Mouse (Mus musculus) right cerebral cortex, postnatal 10 days (tissue): ENCODE measurements around the gene Pcsk5.

ENCODE experiments used
- DNase-seq, 2 experiments: peaks; one replicate each; pipeline ENCODE4 v3.0.0; 2021; ENCODE audit warnings: low spot score in 2 of 2

Gene Pcsk5

GRCm38 (mm10) chr19:17806626-17807025 lies 30.8 kb downstream of the Pcsk5 start:
- DNase-seq = no peak

GRCm38 (mm10) chr19:17800798-17801197 lies 36.6 kb downstream of the Pcsk5 start:
- DNase-seq = no peak

- DNase-seq = no peak
Observed at GRCm38 (mm10) chr19:17799419-17800185, 37.8 kb downstream of the Pcsk5 start.

GRCm38 (mm10) chr19:17793457-17793856 lies 44.0 kb downstream of the Pcsk5 start:
- no peak for DNase-seq

- no peak for DNase-seq
Observed at GRCm38 (mm10) chr19:17791485-17792052, 45.9 kb downstream of the Pcsk5 start.

GRCm38 (mm10) chr19:17788617-17789317 lies 48.7 kb downstream of the Pcsk5 start:
- no peak for DNase-seq

- no peak for DNase-seq
Observed at GRCm38 (mm10) chr19:17786744-17787143, 50.7 kb downstream of the Pcsk5 start.

- no peak for DNase-seq
Observed at GRCm38 (mm10) chr19:17784401-17785192, 52.8 kb downstream of the Pcsk5 start.

- DNase-seq = no peak
Observed at GRCm38 (mm10) chr19:17783231-17783630, 54.2 kb downstream of the Pcsk5 start.

GRCm38 (mm10) chr19:17781323-17781722 lies 56.1 kb downstream of the Pcsk5 start:
- DNase-seq = no peak

GRCm38 (mm10) chr19:17775943-17776342 lies 61.5 kb downstream of the Pcsk5 start:
- DNase-seq = no peak

GRCm38 (mm10) chr19:17775097-17775496 lies 62.3 kb downstream of the Pcsk5 start:
- DNase-seq = no peak

GRCm38 (mm10) chr19:17774061-17774460 lies 63.4 kb downstream of the Pcsk5 start:
- DNase-seq = no peak

- peak; percentile 34 to 44 for DNase-seq
Observed at GRCm38 (mm10) chr19:17769610-17770399, 67.6 kb downstream of the Pcsk5 start.

- no peak for DNase-seq
Observed at GRCm38 (mm10) chr19:17765001-17765400, 72.4 kb downstream of the Pcsk5 start.

GRCm38 (mm10) chr19:17762740-17763139 lies 74.7 kb downstream of the Pcsk5 start:
- no peak for DNase-seq

GRCm38 (mm10) chr19:17761678-17762077 lies 75.8 kb downstream of the Pcsk5 start:
- DNase-seq = no peak

- no peak for DNase-seq
Observed at GRCm38 (mm10) chr19:17752841-17753240, 84.6 kb downstream of the Pcsk5 start.

- DNase-seq = no peak
Observed at GRCm38 (mm10) chr19:17748331-17748730, 89.1 kb downstream of the Pcsk5 start.

- DNase-seq = no peak
Observed at GRCm38 (mm10) chr19:17745380-17745779, 92.1 kb downstream of the Pcsk5 start.

- no peak for DNase-seq
Observed at GRCm38 (mm10) chr19:17744474-17745069, 92.9 kb downstream of the Pcsk5 start.
